Mouse (Mus musculus) brain, embryonic 14.5 days (tissue): ENCODE data around the gene Fam189a1. TPM values are rescaled to one million over a fixed set of nuclear protein-coding genes. Genes with fewer than 3 reads are reported as not detected.

Source experiments
- DNase-seq: peaks from one replicate; pipeline ENCODE4 v3.0.0-alpha.2; 2011; ENCODE audit warnings: low read depth
- CTCF ChIP-seq: fragments of 200-500 bp; IDR thresholded peaks from 2 replicates; pipeline ENCODE4 v1.5.1; 2012; ENCODE audit warnings: inconsistent platforms, mild to moderate bottlenecking, moderate library complexity, borderline replicate concordance; ENCODE audit not compliant: insufficient read depth, insufficient read length; ENCODE audit errors: extremely low read depth
- POLR2A ChIP-seq: fragments of 200-500 bp; IDR thresholded peaks from 2 replicates; pipeline ENCODE4 v1.6.1; 2012; ENCODE audit warnings: mild to moderate bottlenecking, inconsistent platforms, borderline replicate concordance; ENCODE audit not compliant: poor library complexity, insufficient read depth, insufficient read length, severe bottlenecking; ENCODE audit errors: extremely low read depth
- polyA plus RNA-seq: library from polyadenylated mRNA; depleted of rRNA; stranded (reverse); fragments of >200 nt; gene quantifications from 2 replicates; pipeline ENCODE4 v1.2.3, GENCODE M21; 2012; rRNA removed

The Fam189a1 gene
- 25.9 and 34.3 TPM in 2 replicates for polyA plus RNA-seq

GRCm38 (mm10) chr7:65156514-65156911 is at the start of gene Fam189a1:
Gene Fam189a1, minus strand, starts transcription at chr7:65156570.
- DNase-seq, result no peak
- no peak for TF ChIP-seq CTCF
- no peak for TF ChIP-seq POLR2A

GRCm38 (mm10) chr7:65206021-65206420 is 49.7 kb upstream of the Fam189a1 start:
- DNase-seq, result no peak
- no peak for TF ChIP-seq POLR2A
- TF ChIP-seq CTCF, result no peak

- TF ChIP-seq CTCF (no peak), POLR2A (no peak)
Observed at GRCm38 (mm10) chr7:65202719-65203118, 46.3 kb upstream of the Fam189a1 start.

GRCm38 (mm10) chr7:65180694-65181093 is 24.3 kb upstream of the Fam189a1 start:
- peak; percentile 42 for DNase-seq
- TF ChIP-seq POLR2A (no peak), CTCF (no peak)

More at GRCm38 (mm10) chr7:65202719-65203118, 46.3 kb upstream of the Fam189a1 start:
- DNase-seq, result no peak

GRCm38 (mm10) chr7:65170762-65171161 is 14.4 kb upstream of the Fam189a1 start:
- no peak for DNase-seq
- TF ChIP-seq POLR2A (no peak), CTCF (no peak)

- TF ChIP-seq CTCF, result no peak
- no peak for TF ChIP-seq POLR2A
- DNase-seq, result peak; percentile 48
Observed at GRCm38 (mm10) chr7:65157031-65158025, 958 bp upstream of the Fam189a1 start.

GRCm38 (mm10) chr7:65155628-65156513 is 499 bp downstream of the Fam189a1 start:
- TF ChIP-seq CTCF (no peak), POLR2A (no peak)

GRCm38 (mm10) chr7:65154576-65154975 is 1.8 kb downstream of the Fam189a1 start:
- TF ChIP-seq CTCF (peak; percentile 1; the same call in 1 of the 2 replicates), POLR2A (no peak)
- DNase-seq, result peak; percentile 50

More at GRCm38 (mm10) chr7:65155628-65156513, 499 bp downstream of the Fam189a1 start:
- DNase-seq, result peak; percentile 72

GRCm38 (mm10) chr7:65153846-65154245 is 2.5 kb downstream of the Fam189a1 start:
- no peak for DNase-seq
- TF ChIP-seq POLR2A (no peak), CTCF (no peak)

GRCm38 (mm10) chr7:65151526-65151925 is 4.8 kb downstream of the Fam189a1 start:
- TF ChIP-seq CTCF (no peak), POLR2A (no peak)
- DNase-seq, result no peak

- no peak for DNase-seq
- no peak for TF ChIP-seq POLR2A
- TF ChIP-seq CTCF, result no peak
Observed at GRCm38 (mm10) chr7:65149040-65149439, 7.3 kb downstream of the Fam189a1 start.
